Mouse (Mus musculus): ENCODE measurements around the gene Pkm. TPM values are rescaled to one million over a fixed set of nuclear protein-coding genes. Genes with fewer than 3 reads are reported as not detected.

The Pkm gene
- polyA plus RNA-seq, 1 experiment, result 351 TPM

DNA sequence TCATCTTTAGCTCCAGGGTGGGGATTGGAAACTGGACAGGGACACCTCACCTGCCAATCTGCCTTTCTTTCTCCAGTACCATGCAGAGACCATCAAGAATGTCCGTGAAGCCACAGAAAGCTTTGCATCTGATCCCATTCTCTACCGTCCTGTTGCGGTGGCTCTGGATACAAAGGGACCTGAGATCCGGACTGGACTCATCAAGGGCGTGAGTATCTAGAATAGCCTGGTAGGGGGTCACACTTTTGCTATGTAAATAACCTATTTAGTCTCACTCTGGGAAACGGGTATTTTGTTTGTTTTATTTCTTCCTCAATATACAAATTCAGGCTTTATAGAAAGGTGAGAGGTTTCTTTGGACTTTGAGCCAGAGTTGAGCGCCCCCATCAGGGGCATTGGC, 12.3 kb downstream of the Pkm start:
- TF ChIP-seq CTCF (IDR thresholded peaks at IDR 0.05; ENCODE audit: control insufficient read depth, insufficient read depth, low read length) (no peak), POLR2A (IDR thresholded peaks at IDR 0.05; ENCODE audit: borderline replicate concordance, control insufficient read depth, low read depth, low read length) (no peak)
- no peak overlapping the region for H3K4me3 ChIP-seq (replicated peaks; ENCODE audit: control insufficient read depth, low read depth, low read length)
- H3K27ac ChIP-seq (ENCODE audit: control insufficient read depth, insufficient read depth, low read depth, low read length, poor library complexity), result no peak overlapping the region
- H3K4me1 ChIP-seq (ENCODE audit: control insufficient read depth, insufficient read depth, low read length), result no peaks in the 10 kb centered on the region; the same call in 1 of the 2 replicates
- WGBS, result 87% methylated on average over 7 of the region's 7 CpGs

DNA sequence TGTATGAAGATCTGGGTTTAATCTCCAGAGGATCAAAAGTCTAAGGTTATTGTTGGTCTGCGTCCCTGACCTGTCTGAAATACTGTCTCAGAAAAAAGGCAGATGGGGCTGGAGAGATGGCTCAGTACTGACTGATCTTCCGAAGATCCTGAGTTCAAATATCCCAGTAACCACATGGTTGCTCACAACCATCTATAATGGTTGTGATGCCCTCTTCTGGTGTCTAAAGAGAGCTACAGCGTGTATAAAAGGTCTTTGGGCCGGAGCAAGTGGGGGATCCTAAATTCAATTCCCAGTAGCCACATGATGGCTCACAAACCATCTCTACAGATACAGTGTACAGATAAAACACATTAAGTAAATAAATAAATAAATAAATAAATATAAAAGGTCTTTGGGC, 13.0 kb downstream of the Pkm start:
- no peaks in the 10 kb centered on the region; the same call in 1 of the 2 replicates for H3K4me1 ChIP-seq (ENCODE audit: control insufficient read depth, insufficient read depth, low read length)
- TF ChIP-seq POLR2A (IDR thresholded peaks at IDR 0.05; ENCODE audit: borderline replicate concordance, control insufficient read depth, low read depth, low read length), result no peak
- TF ChIP-seq CTCF (IDR thresholded peaks at IDR 0.05; ENCODE audit: control insufficient read depth, insufficient read depth, low read length), result no peak
- H3K4me3 ChIP-seq (replicated peaks; ENCODE audit: control insufficient read depth, low read depth, low read length), result no peak overlapping the region
- 73% methylated on average over 4 of the region's 4 CpGs for WGBS
- no peak overlapping the region for H3K27ac ChIP-seq (ENCODE audit: control insufficient read depth, insufficient read depth, low read depth, low read length, poor library complexity)

DNA sequence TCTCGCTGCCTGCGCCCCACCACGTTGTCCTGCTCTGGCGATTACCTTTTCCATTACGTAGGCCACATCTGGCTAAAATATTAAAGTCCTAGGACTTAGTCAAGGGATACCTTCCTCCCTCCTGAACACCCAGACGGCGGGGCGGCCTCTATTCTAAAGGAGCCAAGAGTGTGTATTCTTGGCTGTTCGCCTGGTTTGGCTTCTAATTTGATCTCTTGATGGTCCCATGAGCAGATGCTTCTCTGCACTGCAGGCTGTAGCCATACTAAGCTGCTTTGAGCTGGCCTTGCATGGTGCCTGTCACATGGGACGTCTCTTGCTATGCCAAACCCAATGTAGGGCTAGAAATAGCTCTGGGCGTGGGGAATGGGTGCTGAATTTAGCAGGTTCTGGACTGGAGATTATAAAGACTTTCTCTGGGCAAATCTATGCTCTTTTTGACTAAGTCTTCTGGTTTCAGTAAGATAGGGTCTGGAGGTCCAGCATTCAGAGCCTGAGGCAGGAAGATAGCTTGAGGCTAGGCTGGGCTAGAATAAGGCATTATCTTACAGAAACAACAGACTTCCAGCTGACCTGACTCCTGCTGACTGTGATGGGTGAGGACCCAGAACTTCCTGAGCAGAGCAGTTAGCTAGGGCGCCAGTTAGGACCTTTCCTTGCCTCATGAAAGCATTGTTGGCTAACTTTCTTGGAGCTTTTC, 16.2 kb downstream of the Pkm start:
- 75% methylated on average over 12 of the region's 12 CpGs for WGBS
- Histone ChIP-seq H3K27ac (ENCODE audit: control insufficient read depth, insufficient read depth, low read depth, low read length, poor library complexity) (no peak overlapping the region), H3K4me3 (replicated peaks; ENCODE audit: control insufficient read depth, low read depth, low read length) (no peak overlapping the region), H3K4me1 (ENCODE audit: control insufficient read depth, insufficient read depth, low read length) (no peaks in the 10 kb centered on the region; the same call in 1 of the 2 replicates)
- TF ChIP-seq CTCF (IDR thresholded peaks at IDR 0.05; ENCODE audit: control insufficient read depth, insufficient read depth, low read length) (no peak), POLR2A (IDR thresholded peaks at IDR 0.05; ENCODE audit: borderline replicate concordance, control insufficient read depth, low read depth, low read length) (no peak)

DNA sequence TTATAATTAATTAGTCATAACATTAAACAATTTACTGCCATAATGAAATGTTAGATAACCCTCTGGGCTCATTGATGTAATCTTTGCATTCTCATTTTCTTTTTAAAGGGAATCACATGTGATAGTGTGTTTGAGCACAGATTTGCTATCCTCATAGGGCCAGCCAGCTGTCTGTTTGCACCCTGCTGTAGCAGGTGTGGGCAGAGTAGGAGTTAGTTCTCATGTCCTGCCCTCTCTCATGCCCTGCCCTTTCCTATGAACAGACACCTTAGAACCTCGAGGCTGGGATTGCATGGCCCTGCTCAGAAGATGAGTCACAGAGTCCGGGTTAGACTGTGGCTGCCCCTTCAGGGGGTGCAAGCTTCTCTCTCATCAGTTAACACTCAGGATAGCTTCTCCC, 17.3 kb downstream of the Pkm start:
- TF ChIP-seq POLR2A (IDR thresholded peaks at IDR 0.05; ENCODE audit: borderline replicate concordance, control insufficient read depth, low read depth, low read length) (no peak), CTCF (IDR thresholded peaks at IDR 0.05; ENCODE audit: control insufficient read depth, insufficient read depth, low read length) (no peak)

DNA sequence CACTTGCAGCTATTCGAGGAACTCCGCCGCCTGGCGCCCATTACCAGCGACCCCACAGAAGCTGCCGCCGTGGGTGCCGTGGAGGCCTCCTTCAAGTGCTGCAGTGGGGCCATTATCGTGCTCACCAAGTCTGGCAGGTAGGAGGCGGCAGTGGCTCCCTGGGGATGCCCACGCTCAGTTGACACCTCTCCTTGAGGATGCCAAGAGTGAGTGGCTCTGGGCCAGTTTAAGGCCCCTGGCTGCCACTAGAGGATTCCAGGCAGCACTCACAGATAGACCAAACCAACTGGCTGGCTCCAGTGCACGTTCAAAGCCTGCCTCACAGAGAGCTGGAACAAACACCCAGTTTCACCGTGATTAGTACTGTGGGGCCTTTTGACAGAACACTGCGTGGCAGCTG, 19.4 kb downstream of the Pkm start:
- Histone ChIP-seq H3K4me1 (ENCODE audit: control insufficient read depth, insufficient read depth, low read length) (no peaks in the 10 kb centered on the region), H3K27ac (ENCODE audit: control insufficient read depth, insufficient read depth, low read depth, low read length, poor library complexity) (no peak overlapping the region), H3K4me3 (replicated peaks; ENCODE audit: control insufficient read depth, low read depth, low read length) (no peak overlapping the region)
- WGBS, result 86% methylated on average over 14 of the region's 14 CpGs
- TF ChIP-seq CTCF (IDR thresholded peaks at IDR 0.05; ENCODE audit: control insufficient read depth, insufficient read depth, low read length) (no peak), POLR2A (IDR thresholded peaks at IDR 0.05; ENCODE audit: borderline replicate concordance, control insufficient read depth, low read depth, low read length) (no peak)

More for the DNA sequence above, 17.3 kb downstream of the Pkm start:
- no peak overlapping the region for H3K4me3 ChIP-seq (replicated peaks; ENCODE audit: control insufficient read depth, low read depth, low read length)
- H3K27ac ChIP-seq (ENCODE audit: control insufficient read depth, insufficient read depth, low read depth, low read length, poor library complexity), result no peak overlapping the region
- no peaks in the 10 kb centered on the region for H3K4me1 ChIP-seq (ENCODE audit: control insufficient read depth, insufficient read depth, low read length)
- 46% methylated on average over 2 of the region's 2 CpGs for WGBS

DNA sequence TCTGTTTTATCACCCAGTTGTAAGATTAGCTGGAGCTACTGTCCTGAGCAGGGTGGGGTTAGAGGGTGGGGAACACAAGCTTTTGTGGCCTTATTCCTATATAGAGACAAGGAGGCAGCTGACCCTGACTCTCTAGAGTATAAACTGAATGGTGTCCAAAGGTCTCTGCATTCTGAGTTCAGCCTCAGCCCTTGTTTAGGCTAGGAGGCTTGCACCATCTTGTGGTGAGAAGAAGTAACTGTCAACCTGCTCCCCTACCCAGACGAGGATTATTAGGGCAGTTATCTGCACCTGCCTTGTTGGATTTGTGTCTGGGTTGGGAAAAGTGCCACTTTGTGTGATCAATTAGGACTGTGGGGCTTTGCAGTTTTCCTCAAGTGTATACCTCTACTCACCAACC, 22.1 kb downstream of the Pkm start:
- WGBS, result 17% methylated on average over 1 of the region's 1 CpGs
- Histone ChIP-seq H3K4me1 (ENCODE audit: control insufficient read depth, insufficient read depth, low read length) (no peaks in the 10 kb centered on the region), H3K4me3 (replicated peaks; ENCODE audit: control insufficient read depth, low read depth, low read length) (no peak overlapping the region), H3K27ac (ENCODE audit: control insufficient read depth, insufficient read depth, low read depth, low read length, poor library complexity) (no peak overlapping the region)
- TF ChIP-seq CTCF (IDR thresholded peaks at IDR 0.05; ENCODE audit: control insufficient read depth, insufficient read depth, low read length) (peak; percentile 61), POLR2A (IDR thresholded peaks at IDR 0.05; ENCODE audit: borderline replicate concordance, control insufficient read depth, low read depth, low read length) (no peak)

DNA sequence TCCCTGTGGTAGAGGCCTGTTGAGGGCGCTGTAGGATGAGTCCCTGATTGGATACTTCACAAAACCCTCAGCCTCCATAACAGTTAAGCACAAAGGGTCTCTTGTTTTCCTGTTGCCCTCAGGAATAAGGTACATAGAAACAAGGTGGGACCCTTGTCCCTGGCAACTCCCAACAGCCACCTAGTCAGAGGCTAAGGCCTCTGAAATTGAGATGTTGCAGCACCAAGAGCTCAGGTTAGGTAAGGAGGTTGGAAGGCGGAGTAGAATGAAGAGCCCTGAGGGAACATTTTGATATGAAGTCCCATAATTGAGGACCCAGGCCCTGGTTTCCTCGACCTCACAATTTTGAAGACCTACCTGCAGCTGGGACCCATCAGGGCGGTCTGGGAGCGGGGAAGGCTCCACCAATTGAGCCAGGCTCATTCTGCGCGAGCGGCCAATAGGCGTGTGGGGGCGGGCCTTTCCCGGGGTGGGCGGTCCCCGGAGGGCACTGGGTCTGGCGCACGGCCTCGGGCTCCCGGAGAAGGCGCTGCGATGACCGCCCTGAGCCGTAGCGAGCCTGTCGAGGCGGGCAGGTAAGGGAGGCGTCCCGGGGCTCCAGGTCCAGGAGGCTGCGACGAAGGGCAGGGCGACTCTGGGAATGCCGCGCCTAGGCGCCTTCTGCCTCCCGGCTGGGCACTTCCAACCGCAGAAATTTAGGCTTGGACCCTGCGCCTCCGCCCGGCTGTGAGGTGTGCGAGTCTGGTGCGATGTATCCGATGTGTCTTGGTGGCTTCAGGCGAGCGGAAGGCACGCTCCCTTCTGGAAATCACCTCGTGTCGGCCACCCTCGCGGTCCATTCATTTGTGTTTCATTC, 23.7 kb downstream of the Pkm start, which contains the start of gene Gramd2:
Gene Gramd2, plus strand, starts transcription at position 467 of the 856 bp plus-strand sequence.
- Histone ChIP-seq H3K27ac (ENCODE audit: control insufficient read depth, insufficient read depth, low read depth, low read length, poor library complexity) (no peak within 1 kb of the TSS), H3K4me1 (ENCODE audit: control insufficient read depth, insufficient read depth, low read length) (no peaks in the 10 kb centered on the region), H3K4me3 (replicated peaks; ENCODE audit: control insufficient read depth, low read depth, low read length) (no peak within 1 kb of the TSS)
- 5% methylated on average over 47 of the region's 47 CpGs for WGBS
- TF ChIP-seq POLR2A (IDR thresholded peaks at IDR 0.05; ENCODE audit: borderline replicate concordance, control insufficient read depth, low read depth, low read length) (no peak), CTCF (IDR thresholded peaks at IDR 0.05; ENCODE audit: control insufficient read depth, insufficient read depth, low read length) (no peak)

DNA sequence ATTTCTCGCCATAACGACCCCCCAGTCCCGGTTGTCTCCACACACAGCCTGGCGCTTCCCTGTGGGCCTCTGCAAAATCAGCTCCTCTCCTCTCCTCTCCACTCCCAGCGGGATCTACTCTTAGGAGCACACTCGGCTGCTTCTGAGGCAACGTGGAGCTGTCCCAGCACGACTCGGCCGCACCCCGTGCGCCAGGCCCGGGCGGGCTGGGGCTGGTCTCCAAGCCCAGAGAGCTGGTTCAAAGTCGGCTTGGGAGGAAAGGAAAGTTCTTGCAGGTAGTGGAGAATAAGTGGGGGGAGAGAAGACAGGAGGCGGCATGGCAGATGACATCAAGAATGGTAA, 24.3 kb downstream of the Pkm start:
- TF ChIP-seq POLR2A (IDR thresholded peaks at IDR 0.05; ENCODE audit: borderline replicate concordance, control insufficient read depth, low read depth, low read length), result no peak
- TF ChIP-seq CTCF (IDR thresholded peaks at IDR 0.05; ENCODE audit: control insufficient read depth, insufficient read depth, low read length), result no peak
- WGBS, result 30% methylated on average over 16 of the region's 16 CpGs
- Histone ChIP-seq H3K4me1 (ENCODE audit: control insufficient read depth, insufficient read depth, low read length) (no peaks in the 10 kb centered on the region), H3K4me3 (replicated peaks; ENCODE audit: control insufficient read depth, low read depth, low read length) (no peak overlapping the region), H3K27ac (ENCODE audit: control insufficient read depth, insufficient read depth, low read depth, low read length, poor library complexity) (no peak overlapping the region)

All from bone marrow, adult 2 months (tissue).